Mouse (Mus musculus) left cerebral cortex, postnatal 4 days (tissue): ENCODE measurements around the gene Gm20388. TPM values are rescaled to one million over a fixed set of nuclear protein-coding genes. Genes with fewer than 3 reads are reported as not detected.

Experiments
- DNase-seq: peaks from one replicate; pipeline ENCODE4 v3.0.0-alpha.2; 2022
- intact Hi-C: fragments of 180-260 bp; cut with DNase I; formaldehyde crosslinking; loops from one replicate; pipeline ENCODE4 v1.15.1; 2025
- total RNA-seq, 2 experiments: library from RNA; stranded (reverse); gene quantifications; 2 replicates each; pipeline ENCODE4 v1.2.3; 2021

Gene Gm20388
- total RNA-seq, 2 experiments from 2014 or later: 6.5 to 12.8 TPM

GRCm38 (mm10) chr8:120520707-120521590 is 610.3 kb downstream of the Gm20388 start:
- DNase-seq: peak; percentile 98
- intact Hi-C loops: no loop called here

DNA sequence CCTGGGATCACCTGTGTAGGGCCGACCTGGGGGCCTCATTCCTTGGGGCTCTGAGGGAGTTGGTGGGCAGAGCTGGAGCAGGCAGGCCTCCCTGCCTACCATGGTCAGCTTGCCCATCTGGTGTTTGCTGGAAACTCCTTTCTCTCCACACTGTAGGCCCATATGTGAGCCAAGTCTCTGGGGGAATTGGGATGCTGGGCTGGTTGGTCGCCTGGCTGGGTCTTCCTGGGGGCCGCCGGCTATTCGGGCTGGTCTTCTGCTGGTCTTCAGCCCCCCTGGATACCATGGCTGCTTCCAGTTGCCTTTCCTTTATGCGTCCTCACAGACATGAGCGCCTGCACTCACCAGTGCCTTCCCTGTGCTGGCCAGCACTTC is 610.9 kb downstream of the Gm20388 start:
- intact Hi-C loops: no loop called here
- DNase-seq: no peak

- intact Hi-C loops: no loop called here
- DNase-seq: no peak
Measured at GRCm38 (mm10) chr8:120523641-120524040, 613.0 kb downstream of the Gm20388 start.

DNA sequence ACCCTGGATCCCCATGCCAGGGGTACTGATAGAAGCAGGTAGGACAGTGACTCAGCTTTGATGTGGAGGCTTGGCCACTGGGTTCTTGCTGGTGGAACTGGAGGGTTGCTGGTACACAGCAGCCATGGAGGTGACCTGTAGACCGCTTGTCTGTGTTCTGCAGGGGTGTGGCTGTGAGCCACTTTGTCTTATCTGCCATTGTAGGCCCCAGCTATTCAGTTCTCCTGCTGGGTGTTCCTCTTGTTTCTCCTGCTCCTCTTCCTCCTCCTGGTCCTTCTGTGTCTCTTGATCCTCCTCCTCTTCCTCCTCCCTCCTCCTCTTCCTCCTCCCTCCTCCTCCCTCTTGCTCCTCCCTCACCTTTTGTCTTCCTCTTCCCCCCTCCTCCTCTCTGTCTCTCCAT is 614.5 kb downstream of the Gm20388 start:
- DNase-seq: no peak
- intact Hi-C loops: no loop called here

- intact Hi-C loops: no loop called here
- no peak for DNase-seq
Measured at GRCm38 (mm10) chr8:120525832-120526231, 615.2 kb downstream of the Gm20388 start.

DNA sequence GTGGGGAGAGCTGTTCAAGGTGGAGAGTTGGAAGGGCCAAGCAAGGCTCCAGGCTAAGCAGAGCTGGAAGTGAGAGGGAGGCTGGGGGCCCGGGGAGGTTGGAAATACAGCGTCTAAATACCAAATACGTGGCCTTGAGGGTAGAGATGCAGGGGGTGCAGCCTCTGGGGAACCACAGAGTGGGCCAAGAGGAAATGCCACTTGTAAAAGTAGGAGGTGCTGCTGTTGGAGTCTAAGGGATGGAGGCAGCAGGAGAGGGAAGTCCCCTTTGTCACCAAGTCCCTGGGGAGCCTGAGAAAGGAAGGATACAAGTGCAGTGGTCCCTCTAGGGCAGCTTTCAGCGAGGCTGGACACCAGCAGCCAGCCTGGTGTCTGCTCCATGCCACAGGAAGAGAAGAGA is 615.9 kb downstream of the Gm20388 start:
- intact Hi-C loops: no loop called here
- DNase-seq: no peak

GRCm38 (mm10) chr8:120528332-120528731 is 617.7 kb downstream of the Gm20388 start:
- no peak for DNase-seq
- intact Hi-C loops: no loop called here

- intact Hi-C loops: no loop called here
- DNase-seq: no peak
Measured at GRCm38 (mm10) chr8:120529226-120529625, 618.6 kb downstream of the Gm20388 start.

DNA sequence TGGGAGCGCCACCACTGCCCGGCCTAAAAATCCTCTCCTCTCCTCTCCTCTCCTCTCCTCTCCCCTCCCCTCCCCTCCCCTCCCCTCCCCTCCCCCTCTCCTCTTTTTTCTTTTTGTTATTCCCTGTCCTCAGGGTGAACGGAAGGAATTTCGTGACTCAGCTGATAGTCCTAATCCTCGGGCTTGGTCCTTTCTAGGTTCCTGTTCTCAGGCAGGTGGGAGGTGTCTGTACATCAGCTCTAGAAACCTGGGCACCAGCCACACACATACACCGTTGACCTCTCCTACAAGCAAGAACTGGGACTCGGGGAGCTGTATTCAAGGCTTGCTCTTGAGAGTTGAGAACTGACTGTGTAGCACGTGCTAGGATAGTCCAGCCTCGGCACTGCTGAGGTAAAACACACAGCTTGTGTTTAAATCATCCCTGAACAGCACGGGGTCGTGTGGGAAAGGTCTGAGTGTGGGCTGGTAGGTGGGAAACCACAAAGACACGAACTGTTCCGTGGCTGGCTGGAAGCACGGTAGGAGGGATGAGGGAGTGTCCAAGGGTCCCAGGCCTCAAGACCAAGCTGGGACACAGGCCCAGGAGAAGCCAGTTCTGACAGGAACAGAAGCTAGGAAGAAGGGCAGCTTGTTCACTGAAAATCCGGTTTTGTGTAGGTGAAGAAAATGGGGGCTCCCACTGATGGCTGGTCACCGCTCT is 620.5 kb downstream of the Gm20388 start:
- no peak for DNase-seq
- intact Hi-C loops: loop anchor here (10.0 kb wide), 1 partner anchor 246 kb away; no protein-coding TSS in a partner anchor

GRCm38 (mm10) chr8:120531775-120532516 is 621.3 kb downstream of the Gm20388 start:
- DNase-seq: peak; percentile 56
- intact Hi-C loops: loop anchor here (10.0 kb wide), 1 partner anchor 247 kb away; no protein-coding TSS in a partner anchor

DNA sequence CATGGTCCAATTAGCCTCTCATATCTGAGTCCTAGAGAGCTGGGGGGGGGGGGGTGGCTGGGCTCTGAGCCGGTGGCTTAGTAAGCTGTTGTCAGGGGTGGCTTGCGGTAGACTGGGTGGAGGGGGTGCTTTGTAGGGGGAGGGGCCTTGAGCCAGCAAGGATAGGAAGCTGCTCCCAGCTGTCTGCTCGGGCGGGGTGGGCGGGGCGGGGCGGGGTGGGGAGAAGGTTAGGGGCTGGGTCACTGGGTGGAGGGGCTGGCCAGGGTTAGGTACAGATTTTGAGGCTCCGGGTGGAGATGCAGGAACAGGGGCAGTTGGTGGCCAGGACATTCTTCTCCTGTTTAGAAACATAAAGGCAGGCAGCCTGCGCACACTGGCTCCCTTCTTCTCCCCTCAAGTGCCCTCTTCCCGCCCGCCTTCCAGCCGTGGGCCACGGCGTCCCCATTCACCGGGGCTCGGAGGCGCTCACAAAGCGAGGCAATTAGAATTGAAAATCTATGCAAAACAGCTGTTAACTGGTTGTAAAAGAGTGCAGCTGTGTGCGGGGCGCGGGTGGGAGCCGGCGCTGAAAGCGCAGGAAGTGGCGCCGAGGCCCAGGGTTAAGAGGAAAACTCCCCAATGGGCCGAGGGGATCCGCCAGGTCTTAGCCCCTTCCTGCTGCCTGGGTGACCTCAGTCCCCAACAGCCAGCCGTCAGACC is 622.0 kb downstream of the Gm20388 start:
- no peak for DNase-seq
- intact Hi-C loops: loop anchor here (10.0 kb wide), 1 partner anchor 248 kb away; no protein-coding TSS in a partner anchor

DNA sequence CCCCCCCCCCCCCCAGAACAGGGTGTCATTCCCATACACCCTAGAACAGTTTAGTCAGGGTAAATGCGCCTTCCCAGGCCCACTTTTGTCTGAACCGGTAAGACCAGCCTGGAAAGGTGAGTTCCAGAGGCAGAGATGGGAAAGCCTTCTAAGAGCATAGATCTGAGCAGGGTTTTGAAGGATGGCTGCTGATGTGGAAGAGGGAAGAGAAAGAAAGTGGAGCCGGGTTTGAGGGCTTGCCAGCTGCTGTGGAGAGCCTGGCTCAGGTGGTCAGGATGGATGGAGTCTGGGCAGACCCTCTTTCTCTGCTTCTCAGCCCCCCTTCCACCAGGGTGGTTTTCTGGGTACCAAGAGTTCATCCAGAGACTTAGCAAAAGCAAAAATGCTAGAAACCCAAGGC is 622.7 kb downstream of the Gm20388 start:
- no peak for DNase-seq
- intact Hi-C loops: loop anchor here (10.0 kb wide), 1 partner anchor 249 kb away; no protein-coding TSS in a partner anchor

DNA sequence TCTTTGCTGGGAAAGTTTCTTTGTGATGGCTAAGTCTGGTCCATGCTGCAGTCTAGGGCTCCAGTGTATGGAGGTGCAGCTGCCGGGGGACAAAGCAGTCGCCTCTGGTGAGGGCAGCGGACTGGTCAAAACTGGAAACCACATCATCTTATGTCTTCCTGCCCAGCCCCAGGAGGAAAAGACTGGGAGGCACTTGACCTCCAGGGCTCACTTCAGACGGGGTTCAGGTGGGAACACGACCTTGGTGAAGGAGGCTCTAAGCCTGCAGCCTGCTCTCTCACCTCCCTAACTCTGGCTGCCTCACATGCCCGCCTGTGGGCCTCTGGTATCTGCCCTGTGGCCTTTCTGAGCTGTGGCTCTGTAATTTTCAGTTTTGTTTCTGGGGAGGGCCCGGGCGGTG is 623.4 kb downstream of the Gm20388 start:
- intact Hi-C loops: loop anchor here (10.0 kb wide), 1 partner anchor 249 kb away; no protein-coding TSS in a partner anchor

DNA sequence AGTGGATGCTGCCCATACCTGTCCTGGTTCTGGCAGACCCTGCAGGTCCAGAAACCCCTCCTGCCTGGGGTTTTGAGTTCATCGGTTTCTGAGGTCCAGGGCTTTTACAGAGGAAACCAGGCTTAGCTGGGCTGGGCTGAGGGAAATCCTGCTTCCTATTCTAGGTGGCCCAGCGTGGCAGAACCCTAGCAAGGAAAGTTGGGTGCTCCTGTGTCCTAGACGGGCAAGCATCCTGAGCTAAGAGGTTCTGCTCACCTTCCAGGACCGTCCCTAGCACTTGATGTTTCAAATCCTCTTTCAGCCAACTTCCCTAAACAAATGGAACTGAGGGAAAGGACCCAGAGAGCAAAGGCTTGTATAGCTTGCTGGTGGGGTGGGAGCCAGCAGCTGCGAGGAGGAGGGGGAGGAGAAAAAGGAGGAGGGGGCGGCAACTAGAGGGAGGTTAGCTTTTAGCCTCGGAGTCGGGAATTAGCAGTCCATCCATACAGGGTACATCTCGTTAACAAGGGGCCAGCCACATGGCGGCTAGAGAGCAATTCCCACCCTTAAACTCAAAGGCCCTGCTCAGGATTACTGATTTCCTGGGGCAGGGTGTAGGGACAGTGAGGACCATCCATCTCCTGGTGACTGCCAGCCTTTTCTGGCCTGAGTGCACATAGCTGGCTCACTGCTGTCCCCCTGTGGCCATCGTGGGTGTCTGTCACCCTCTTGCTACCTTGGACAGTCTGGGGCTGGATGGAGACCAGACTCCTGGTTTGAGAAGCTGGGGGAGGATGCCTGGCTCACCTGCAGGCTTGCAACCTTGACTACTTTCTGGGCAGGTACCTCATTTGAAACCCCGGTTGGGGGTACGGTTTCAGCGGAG is 624.1 kb downstream of the Gm20388 start:
- intact Hi-C loops: loop anchor here (5.0 to 10.0 kb wide), 2 partner anchors 232 to 250 kb away; no protein-coding TSS in a partner anchor
- DNase-seq: peak; percentile 92

More for the DNA sequence above, 623.4 kb downstream of the Gm20388 start:
- DNase-seq: no peak

DNA sequence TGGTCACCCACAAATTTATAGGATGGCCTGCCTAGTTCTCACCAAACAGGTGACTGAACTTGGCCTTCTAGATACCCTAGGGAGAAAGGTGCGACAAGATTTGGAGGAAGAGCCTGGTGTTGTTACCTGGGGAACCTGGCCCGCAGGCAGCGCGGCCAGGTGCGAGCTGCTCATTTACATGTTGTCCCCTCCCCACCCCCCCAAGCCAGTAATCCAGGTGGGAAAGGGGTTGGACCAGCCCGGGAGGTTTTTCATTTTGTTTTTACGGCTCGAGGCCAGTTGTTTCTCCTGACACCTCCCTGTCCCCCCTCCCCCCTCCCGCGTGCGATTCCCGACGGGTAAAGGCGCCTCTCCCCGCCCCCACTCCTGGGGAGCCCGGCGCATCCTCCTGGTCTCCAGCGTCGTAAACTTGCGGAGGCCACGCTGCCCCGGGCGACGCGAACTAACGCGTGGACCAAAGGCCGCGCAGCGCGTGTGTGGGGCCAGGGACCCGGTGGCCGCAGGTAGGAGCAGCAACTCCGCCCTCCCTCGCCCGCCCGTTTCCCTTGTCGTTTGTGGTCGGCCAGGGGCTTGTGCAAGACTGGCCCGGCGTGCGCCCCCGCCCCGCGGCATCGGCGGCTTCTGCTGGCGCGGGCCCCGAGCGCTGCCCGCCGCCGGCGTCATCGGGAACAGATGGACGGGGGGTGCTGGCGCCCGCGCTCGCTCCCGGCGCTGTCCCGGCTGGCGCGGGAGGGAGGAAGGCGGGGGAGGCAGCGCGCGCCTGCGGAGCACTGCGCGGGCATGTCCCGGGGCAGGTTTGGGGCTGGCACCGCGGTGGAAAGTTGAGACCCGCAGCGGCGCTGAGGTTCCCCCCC is 625.0 kb downstream of the Gm20388 start:
- intact Hi-C loops: loop anchor here (5.0 to 10.0 kb wide), 2 partner anchors 233 to 251 kb away; no protein-coding TSS in a partner anchor
- peak; percentile 89 for DNase-seq

DNA sequence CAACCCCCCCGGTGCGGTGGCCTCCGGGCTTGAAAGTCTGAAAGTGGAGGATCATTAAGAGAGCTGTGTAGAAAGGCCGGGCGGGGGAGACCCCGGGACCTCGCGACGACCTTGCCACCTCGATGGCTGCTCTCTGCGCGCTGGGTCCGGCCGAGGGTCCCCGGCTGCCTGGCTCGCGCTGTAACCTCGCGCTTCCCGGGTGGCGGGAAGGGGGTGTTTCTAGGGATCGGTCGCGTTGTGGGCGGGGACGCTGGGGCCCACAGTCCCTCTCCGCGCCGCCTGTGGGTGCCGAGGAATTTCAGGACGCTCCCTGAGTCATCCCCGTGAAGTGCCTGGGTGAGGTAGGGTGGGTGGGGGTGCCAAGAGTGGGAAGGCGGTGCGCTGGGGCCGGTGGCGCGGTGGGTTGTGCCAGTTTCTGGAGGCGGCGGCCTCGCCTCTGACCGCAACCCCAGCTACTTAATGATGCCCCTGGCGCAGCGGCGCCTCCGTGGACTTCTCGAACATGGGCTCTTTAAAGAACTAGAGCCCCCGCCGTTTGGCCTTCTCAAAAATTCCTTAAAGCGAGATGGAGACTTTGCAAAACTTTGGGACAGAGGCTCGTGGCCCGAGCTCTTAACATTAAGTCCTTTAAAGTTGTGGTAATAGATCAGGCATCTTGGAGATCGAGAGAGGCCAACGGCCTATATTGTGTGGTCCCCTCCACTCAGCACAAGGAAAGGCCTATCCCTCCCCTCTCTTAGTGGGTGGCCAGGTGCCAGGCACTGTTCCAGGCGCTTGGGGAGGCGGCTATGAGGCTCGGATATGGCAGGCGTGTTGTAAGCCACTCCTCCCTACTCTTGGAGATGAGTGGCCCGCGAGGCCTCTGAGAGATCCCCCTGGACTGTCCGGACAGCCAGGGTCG is 625.9 kb downstream of the Gm20388 start:
- peak; percentile 85 for DNase-seq
- intact Hi-C loops: loop anchor here (5.0 to 10.0 kb wide), 2 partner anchors 234 to 252 kb away; no protein-coding TSS in a partner anchor

DNA sequence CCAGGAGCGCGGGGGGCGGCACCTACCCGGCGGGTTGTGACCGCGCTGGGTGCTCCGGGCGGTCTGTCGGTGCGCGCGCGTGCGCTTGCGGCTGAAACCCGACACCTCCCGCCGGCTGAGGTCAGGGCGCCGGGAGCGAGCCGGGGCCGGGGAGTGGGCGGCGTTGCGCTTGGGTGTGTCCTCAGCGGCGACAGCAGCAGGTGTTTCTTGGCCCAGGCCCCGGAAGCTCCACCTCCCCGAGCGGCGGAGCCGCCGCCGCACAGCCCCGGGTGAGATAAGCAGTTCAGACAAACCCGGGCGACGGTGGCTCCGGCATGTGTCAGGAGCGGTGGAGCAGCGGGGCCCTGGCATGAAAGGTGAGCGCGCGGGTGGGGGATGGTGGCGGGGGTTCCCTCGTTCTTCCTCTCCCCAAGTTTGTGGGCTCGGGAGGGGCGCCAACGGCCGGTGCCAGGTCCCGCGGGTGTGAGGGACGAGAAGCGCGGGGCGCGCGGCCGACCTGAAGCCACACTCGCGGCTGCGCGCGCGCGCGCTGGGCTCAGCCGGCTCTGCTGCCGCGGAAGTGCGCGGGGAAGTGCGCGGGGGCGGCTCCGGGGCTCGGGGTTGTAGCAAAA is 626.7 kb downstream of the Gm20388 start:
- intact Hi-C loops: loop anchor here (5.0 to 10.0 kb wide), 2 partner anchors 235 to 253 kb away; no protein-coding TSS in a partner anchor
- peak; percentile 85 for DNase-seq
